Mouse (Mus musculus): Measurements from ENCODE around the gene Id4. TPM values are rescaled to one million over a fixed set of nuclear protein-coding genes. Genes with fewer than 3 reads are reported as not detected.

The Id4 gene
- total RNA-seq, 2 experiments from 2014 or later: 0.98 to 1.6 TPM

- DNase-seq: no peak
- intact Hi-C loops (cut with DNase I): no loop called here
Observed at GRCm38 (mm10) chr13:48290427-48290826, 29.4 kb downstream of the Id4 start.

GRCm38 (mm10) chr13:48314500-48314899 lies 53.5 kb downstream of the Id4 start:
- intact Hi-C loops (cut with DNase I): no loop called here
- DNase-seq: no peak

Data from heart, postnatal 36 days (tissue).